Mouse (Mus musculus) urinary bladder, postnatal 14 days (tissue): ENCODE measurements around the gene Alpk1.
A peak's percentile ranks its signal among the peaks of the same experiment; 100 is the strongest.

Experiments used
- DNase-seq: peaks from one replicate; pipeline ENCODE4 v3.0.0; 2021; ENCODE audit warnings: low spot score

Gene Alpk1

DNA sequence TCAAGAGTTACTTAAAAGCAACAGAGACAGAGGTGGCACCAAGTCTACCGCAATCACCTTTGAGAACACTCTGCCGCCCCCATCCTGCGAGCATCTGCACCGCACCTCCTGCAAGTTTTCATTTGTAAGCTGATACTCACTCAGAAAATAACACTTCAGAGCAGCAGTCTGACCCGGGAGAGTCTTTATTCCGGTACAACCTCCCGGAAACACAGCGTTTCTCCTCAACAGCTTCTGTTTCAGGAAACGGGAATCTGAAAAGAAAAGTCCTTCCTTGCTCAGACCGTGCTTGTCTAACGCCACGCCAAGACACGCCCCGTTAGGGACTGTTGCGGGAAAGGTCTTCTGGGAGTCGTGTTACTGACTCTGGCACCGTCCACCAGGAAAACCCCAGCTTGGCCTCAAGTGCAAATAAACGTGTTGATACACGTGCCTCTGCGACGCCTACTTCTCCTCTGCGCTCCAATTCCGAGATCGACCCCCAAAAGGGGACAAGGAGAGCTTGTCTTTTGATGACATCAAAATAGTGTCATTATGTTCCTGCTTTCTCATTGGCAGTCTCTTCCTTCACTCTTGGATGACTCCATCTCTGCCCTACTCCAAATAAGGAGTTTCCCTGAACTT lies at the start of gene Alpk1:
Gene Alpk1, minus strand, starts transcription at position 507 of the 624 bp plus-strand sequence.
- peak; percentile 77 for DNase-seq

GRCm38 (mm10) chr3:127827123-127827522 lies 46.8 kb upstream of the Alpk1 start:
- no peak for DNase-seq

DNA sequence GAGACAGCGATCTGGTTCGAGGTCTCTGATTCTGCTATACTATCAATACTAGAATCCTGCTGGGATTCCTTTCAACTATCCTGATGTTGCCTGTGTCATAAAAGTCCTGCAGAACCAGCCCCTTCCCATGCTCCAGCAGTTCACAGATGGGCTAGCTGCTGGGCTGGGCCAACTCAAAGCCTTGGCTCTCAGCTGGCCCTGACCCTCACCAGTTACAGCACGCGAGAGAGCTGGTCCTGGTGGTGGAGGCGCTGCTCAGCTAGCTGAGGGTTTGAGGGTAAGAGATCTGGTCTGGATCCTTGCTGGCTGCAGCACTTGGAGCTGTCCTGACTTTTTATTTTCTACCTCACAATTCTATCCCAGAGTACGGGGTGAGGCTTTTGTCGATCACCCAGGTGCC lies 46.2 kb upstream of the Alpk1 start:
- no peak for DNase-seq

- DNase-seq = no peak
Measured at GRCm38 (mm10) chr3:127823886-127824863, 43.8 kb upstream of the Alpk1 start.

- DNase-seq = no peak
Measured at GRCm38 (mm10) chr3:127821209-127821608, 40.9 kb upstream of the Alpk1 start.

GRCm38 (mm10) chr3:127820400-127820799 lies 40.1 kb upstream of the Alpk1 start:
- no peak for DNase-seq

GRCm38 (mm10) chr3:127818694-127819663 lies 38.7 kb upstream of the Alpk1 start:
- DNase-seq = no peak

DNA sequence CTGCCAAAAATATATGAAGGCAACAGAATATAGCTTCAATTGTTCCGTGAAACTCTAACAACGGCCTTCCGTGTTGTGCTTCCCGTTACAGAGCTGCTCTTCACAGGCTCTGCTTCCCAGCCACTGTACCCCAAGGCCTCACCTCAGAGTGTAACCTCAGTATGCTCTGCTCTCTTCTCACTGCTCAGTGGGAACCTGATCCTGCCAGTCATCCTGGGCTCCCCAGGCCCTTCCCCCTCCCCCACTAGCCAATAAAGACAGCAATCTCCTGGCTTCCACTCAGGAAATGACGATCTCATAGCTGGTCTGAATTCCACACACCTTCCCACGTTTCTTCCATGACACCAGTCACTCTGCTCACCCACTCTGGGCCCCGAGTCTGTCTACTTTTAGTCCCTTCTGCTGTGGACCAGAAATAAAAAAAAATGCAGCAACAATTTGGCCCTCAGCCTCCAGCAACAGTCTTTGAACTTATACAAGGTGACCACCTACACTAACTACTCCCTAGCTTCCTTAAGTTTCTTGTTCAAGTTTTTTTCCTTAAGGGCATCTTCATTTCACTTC lies 36.9 kb upstream of the Alpk1 start:
- no peak for DNase-seq

DNA sequence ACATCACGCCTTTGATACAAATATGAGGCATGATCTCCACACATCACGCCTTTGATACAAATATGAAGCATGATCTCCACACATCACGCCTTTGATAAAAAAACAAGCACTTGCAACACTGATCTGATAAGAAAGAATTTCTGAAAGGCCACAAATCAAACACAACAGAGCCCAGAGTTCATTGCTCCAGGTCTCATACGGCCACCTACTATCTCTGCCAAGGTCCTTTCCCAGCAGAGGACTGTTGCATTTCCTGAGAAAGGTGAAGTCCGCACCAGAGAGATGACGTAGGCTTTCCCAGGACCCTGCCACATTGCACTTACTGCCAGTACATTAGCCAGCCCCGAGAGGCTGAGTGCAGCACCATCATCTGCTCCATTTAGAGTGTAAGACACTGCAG lies 28.8 kb upstream of the Alpk1 start:
- DNase-seq = no peak

DNA sequence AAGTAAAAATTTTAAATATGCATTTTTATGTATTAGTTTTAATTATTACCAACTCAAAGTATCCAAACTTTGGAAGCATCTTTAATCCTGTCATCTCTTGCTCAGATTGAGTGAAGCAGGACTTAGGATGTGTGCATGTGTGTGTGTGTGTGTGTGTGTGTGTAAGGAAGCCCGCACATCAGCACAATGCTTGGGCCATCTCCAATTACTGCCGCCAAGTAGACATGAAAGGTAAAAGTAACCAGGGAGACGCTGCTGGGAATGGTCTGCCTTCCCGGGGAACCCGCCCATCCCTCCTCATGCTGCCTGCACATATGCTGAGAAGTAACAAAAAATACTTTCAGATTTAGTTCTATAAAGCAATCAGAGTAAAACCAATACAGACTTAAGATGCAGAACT lies 27.5 kb upstream of the Alpk1 start:
- DNase-seq = no peak

GRCm38 (mm10) chr3:127805991-127806390 lies 25.7 kb upstream of the Alpk1 start:
- DNase-seq = no peak

DNA sequence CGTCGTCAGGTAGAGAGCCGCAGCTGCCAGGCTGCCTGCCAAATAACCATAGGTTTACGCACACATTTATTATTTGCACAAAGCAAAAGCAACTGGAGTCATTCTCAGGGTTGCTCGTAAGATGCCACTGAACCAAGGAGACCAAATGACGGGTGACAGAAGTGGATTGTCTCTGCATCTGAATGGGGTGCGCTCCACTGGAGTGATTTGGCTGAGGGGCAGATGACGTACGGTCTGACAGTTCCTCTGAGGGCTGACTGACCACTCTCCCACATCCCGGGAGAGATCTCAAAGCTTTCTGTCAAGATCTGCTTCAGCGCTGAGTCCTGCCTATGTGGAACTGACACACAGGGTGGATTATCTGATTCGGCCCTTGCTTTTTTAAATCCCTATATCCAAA lies 24.7 kb upstream of the Alpk1 start:
- DNase-seq = no peak

GRCm38 (mm10) chr3:127804439-127804838 lies 24.1 kb upstream of the Alpk1 start:
- DNase-seq = no peak

DNA sequence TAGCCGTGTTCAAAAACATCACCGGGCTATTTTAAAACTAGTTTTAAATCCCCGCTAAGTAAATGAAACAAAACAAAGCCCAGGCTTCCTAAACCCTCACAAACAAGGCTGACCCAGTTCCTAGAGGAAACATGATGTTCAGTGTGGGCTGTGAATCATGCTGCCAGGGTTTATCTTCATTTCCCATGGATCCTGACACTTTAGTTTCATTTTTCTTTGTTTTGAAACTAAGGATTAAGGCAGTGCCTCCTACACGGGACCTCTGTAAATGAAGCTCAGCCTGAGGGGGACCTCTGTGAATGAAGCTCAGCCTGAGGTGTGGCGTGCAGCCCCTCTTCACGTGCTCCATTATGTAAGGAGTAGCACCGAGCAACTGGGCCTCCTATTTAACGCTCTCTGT lies 22.5 kb upstream of the Alpk1 start:
- DNase-seq = no peak

- DNase-seq = no peak
Measured at GRCm38 (mm10) chr3:127801162-127801561, 20.8 kb upstream of the Alpk1 start.

GRCm38 (mm10) chr3:127796271-127796670 lies 15.9 kb upstream of the Alpk1 start:
- no peak for DNase-seq

GRCm38 (mm10) chr3:127795762-127796161 lies 15.4 kb upstream of the Alpk1 start:
- DNase-seq = no peak

DNA sequence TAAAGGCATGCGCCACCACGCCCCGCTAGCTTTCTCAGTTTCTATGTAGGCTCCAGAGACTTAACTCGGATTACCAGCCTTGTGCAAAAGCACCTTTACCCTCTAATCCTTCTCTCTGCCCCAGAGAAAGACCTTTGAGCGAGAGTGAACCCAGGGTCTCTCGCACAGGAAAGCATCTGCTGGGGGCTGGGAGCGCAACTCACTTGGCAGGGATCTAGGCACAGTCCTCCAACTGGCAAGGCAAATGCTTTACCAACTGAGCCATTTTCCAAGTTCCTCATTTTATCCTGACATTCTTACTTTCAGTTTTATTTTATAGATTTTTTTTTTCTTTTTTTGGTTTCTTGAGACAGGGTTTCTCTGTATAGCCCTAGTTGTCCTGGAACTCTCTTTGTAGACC lies 12.7 kb upstream of the Alpk1 start:
- no peak for DNase-seq

DNA sequence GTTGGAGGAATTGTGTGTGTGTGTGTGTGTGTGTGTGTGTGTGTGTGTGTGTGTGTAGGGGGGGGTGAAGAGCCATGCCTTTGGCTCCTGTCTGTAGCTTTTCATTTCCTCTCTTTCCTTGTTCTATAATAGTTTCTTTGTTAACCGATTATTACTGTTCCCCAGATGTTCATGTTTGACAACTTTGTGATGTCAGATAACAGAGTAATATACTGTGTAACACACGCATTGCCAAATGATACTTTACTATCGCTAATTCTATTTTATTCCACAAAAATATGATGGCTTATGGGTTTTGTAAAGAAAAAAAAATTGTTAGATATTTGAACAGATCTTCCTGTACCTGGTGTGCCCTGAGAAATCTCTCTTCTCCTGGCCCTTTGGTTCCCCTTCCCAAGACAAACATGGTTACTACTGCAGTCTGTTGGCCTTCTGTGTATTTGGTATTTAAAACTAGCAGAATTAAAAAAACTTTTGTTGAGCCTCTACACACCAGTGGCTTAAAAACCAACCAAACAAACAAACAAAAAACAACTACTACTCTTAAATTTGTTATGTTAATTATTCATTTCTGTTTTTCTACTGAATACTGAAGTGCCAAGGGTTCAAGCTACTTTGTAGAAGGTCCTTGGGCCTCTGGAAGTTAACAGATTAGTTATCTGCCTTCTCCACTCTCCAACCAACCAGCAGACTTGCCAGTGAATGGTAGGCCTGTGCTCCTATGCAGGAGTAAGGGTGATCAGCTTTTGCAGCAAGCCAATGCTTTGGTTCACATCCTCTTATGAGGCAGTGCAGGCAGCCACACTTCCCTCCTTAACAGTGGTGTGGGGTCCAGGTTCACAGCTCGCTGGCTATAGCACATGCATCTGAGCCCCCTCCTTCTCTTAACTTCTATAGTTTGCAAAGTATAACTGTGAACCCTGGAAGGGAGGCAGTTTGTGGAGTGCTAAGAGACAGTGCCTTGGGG lies 11.6 kb upstream of the Alpk1 start:
- DNase-seq = no peak

- no peak for DNase-seq
Measured at GRCm38 (mm10) chr3:127791056-127791483, 10.7 kb upstream of the Alpk1 start.
